Mouse (Mus musculus) lung, adult 2 months (tissue): Measurements from ENCODE around the gene Nlrx1.

Experiments
- CTCF ChIP-seq: fragments of 200-500 bp; IDR thresholded peaks from 2 replicates; pipeline ENCODE4 v1.5.1; 2011; ENCODE audit warnings: mild to moderate bottlenecking, low read length, control low read depth; ENCODE audit not compliant: insufficient read depth
- POLR2A ChIP-seq: fragments of 200-500 bp; IDR thresholded peaks from 2 replicates; pipeline ENCODE4 v1.6.1; 2011; ENCODE audit warnings: low read depth, mild to moderate bottlenecking, control low read depth, low read length, borderline replicate concordance; ENCODE audit errors: extremely low read depth

DNA sequence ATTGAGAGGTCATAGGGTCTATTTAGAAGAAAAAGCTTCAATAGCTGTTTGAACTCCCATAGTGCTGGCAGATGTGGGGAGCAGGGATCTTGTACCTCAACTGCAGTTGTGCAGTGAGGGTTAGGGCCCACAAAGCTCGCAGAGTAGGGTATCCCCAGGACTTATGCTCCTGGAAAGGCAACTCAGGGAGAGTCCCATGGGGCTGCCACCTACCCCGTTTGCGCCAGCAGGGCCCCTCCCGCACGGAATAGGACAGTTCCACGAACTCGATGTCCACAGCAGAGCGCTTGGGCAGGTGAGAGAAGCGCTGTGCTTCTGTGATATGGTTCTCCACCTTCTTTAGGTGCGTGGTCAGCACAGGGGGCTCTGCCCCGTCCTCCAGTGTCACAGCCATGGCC is 18.6 kb upstream of the Nlrx1 start:
- TF ChIP-seq CTCF (no peak), POLR2A (no peak)
